Mouse (Mus musculus) neural tube, embryonic 10.5 days (tissue): ENCODE data around the gene Cdk5rap3.
A peak's percentile ranks its signal among the peaks of the same experiment; 100 is the strongest.

Source experiments
- DNase-seq: peaks from one replicate; pipeline ENCODE4 v3.0.0-alpha.2; 2017; ENCODE audit warnings: low spot score; ENCODE audit errors: extremely low spot score

The Cdk5rap3 gene

DNA sequence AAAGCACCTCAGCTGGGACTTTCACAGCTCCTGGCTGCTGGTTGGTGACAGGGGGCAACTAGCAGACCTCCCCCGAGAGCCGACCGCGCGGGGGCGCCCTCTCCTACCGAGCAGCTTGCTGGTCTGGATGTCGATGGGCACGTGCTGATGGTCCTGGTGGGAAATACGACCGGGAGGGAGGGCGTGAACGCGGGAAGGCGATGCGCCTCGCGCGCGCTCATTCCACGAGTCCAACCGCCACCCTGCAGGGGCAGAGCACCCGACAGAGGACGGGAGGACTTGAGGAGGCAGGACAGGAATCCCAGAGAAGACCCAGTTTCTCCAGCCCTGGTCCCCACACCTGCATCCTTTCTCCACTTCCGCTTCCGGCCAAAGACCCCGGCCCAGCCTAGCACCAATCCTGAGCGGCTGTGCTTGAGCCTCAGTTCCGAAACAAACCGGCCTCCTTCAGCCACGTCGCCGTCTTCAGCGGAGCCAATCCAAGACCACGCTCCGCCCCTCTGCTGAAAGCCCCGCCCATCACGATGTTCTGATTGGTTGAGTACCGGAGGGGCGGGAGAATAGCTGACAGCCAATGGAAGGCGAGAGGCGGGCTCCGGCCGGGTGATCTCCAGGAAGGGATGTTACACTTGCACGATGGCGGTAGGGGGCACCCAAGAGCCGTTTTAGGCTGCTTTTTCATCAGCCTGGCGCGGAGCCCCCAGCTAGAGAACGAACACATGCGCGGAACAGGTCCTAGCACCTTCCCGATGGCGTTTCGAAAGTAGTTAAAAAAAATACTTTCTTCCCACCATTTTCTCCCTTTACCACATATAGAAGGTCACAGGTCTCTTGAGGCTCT, at the start of gene Cdk5rap3:
Gene Cdk5rap3 (minus strand): TSS at position 453 of the 841 bp plus-strand sequence.
- DNase-seq = peak; percentile 100

DNA sequence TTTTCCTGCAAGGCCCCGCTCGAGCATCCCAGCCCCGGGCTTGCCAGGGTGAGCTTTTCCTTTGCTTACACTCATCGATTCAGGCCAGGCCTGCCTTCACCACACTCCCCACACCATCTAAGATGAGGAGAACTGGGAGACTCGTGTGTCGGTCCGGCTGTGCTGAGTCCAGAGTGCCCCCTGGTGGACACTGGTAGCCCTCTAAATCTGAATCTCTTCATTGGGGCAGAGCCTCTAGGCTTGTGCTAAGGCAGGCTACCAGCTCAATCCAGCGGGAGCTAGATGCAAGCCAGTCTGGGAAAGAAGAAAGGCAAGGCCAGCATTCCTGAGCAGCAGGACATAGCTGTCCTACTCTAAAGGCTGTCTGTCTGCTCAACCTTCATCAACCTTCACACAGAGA, 47.3 kb upstream of the Cdk5rap3 start:
- DNase-seq = peak; percentile 86

DNA sequence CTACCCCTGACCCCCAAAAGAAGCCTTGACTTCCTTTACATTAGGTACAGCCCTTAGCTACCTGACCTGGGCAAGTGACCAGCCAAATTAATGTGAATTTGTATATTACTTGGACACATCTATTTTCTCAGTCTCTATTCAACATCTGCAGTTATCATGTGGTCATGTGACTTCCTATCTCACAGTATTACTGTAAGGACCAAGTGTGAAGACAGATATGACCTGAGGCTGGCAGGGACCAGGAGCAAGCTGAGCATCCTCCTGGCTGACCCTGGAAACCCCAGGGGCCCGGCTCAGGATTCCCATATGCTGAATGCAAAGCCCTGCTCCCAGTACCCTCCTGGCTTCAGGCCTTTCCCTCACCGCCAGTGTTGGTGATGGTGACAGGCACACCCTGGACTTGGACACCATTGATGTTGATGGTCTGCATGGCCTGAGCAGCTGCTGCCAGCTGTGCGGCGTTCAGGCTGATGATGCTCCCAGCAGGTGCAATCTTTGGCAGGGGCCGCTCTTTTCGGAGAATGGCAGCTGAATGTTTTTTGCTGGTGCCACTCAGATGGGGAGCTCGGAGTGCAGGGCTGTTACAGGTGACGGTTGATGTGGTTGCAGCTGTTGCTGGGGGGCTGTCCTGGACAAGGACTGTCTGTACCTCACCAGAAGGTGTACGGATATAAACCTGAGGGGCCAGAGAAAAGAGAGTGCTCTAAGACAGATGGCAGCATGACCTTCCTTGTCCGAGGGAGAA, 40.9 kb upstream of the Cdk5rap3 start:
- DNase-seq = no peak

DNA sequence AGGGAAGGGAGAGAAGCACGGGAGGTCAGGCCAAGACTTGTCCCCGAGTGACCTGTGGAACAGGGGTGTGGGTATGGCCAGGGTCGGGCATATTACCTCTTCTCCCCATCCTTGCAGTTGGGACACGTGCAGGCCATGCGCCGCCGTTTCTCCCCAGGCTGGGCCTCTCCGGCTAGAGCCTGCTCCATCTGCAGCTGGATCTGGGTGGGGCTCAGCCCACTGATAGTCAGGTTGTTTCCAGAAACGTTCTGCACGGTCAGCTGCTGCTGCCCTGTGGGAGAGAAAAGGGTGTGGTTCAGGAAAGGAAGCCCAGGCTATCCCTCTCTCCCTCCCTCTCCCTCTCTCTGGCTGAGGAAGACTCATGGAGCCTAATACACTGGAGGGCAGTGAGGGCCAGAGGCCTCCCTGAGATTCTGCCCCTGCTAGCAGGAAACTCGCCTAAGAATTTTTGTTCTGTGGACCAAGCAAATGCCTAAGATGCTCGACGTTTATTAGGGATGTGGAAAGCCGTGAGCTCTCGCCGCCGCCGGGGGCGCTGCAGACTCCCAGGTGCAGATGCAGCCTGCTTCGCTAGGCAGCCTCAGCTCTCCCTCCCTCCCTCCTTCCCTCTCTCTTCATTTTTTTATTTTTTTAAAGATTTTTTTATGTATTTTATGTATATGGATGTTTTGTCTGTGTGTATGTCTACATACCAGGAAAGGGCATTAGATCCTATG, 39.9 kb upstream of the Cdk5rap3 start:
- DNase-seq = no peak

DNA sequence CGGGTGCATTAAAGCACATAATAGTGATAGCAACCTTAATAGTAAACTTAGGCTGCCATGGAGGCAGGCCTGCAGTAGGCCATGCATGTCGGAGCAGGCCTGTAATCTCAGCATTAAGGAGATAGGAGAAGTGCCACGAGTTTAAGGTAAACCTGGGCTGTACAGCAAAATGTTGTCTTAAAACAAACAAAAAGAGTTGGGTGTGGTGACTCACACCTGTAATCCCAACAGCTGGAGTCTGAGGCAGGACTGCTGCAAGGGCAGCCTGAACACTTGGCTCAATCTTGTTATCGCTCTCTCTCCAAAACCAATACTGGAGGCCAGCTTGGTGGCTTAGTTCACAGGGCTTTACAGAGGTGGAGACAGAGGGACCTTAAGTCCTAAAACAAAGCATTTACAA, 38.8 kb upstream of the Cdk5rap3 start:
- DNase-seq = no peak

DNA sequence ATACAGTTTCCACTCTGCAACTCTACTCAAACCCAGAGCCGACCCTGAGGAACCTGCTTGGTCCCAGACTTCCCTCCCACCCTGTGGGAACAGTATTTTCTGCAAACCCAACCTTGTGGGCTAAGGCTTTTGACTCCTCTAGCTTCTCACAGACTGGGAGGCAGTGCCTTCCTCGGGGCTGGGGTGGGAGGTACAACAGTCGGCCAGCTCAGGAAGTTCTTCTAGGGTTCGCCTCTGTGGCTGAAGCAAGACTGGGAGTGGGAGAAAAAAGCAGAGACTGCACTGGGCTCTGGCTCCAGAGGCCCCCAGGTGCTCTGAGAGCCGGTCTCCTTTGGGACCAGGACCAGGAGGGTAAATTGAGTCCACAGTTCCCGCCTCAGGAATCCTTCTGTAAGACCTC, 36.6 kb upstream of the Cdk5rap3 start:
- DNase-seq = no peak

DNA sequence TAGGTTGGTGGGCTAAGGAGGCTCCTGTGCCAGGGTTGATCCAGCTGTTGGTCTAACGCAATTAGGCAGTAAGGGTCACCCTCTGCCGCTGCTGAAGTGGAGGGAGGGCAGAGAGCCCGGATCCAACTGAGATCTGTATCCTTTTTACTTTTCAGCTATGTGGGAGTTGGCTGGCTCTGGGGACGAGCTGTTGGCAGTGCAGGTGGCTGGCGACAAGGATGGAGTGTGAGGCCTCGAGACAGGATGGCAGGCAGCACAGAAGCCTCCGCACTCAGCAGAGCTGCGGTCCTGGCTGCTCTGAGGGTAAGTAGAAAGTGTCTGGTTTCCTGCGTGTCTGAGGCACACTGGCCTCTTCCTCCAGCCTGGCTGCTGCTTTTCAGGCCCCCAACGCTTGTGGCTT, 36.1 kb upstream of the Cdk5rap3 start:
- DNase-seq = no peak

DNA sequence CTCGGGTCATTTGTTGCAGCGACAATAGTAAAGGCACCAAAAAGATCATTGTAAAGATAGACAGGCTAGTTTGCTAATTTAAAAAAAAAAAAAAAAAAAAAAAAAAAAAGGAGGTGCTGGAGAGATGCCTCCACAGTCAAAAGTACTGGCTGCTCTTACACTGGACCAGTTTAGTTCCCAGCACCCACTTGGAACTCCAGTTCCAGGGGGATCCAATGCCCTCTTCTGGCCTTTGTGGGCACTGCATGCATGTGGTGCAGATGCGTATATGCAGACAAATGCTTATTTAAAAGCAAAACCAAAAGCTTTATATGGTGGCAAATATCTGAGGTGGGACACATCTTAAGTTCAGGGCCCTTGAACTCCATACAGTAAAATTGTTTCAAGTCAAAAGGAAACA, 34.5 kb upstream of the Cdk5rap3 start:
- no peak for DNase-seq

DNA sequence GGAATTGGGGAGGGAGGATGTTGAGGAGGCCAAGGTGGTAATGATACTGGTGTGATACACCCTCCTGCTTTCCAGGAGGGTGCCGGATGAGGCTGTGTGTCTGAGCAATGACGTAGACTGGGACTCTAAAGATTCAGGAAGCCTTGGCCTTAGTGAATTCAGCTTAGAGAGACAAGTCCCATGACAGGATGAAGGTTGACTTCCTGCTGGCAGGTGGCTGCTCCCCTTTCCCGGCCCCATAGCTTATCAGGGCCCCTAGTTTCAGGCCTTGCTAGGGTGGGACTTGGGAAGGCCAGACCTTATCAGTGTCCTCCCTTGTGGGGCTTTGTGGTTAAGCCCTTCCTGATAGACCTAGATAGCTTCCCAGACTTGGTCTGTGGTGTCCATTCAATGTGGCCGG, 31.6 kb upstream of the Cdk5rap3 start:
- DNase-seq = no peak

DNA sequence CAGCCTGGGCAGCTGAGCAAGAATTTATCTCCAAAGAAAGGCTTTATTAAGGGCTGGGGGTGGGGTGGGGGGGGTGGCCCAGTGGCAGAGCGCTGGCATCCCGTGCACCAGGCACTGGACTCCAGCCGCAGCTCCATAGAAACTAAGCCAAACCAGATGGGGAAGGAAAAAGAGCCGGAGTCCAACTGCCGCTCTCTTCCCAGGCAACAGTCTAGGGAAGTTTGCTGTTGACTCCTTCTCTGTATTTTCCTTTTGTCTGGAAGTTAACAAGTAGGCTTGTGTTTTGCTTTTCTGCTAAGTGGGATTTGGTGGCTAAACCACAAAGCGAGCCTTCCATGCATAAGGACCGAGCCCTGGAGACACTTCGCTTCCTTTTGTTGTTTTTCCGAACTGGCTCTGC, 30.2 kb upstream of the Cdk5rap3 start:
- no peak for DNase-seq

DNA sequence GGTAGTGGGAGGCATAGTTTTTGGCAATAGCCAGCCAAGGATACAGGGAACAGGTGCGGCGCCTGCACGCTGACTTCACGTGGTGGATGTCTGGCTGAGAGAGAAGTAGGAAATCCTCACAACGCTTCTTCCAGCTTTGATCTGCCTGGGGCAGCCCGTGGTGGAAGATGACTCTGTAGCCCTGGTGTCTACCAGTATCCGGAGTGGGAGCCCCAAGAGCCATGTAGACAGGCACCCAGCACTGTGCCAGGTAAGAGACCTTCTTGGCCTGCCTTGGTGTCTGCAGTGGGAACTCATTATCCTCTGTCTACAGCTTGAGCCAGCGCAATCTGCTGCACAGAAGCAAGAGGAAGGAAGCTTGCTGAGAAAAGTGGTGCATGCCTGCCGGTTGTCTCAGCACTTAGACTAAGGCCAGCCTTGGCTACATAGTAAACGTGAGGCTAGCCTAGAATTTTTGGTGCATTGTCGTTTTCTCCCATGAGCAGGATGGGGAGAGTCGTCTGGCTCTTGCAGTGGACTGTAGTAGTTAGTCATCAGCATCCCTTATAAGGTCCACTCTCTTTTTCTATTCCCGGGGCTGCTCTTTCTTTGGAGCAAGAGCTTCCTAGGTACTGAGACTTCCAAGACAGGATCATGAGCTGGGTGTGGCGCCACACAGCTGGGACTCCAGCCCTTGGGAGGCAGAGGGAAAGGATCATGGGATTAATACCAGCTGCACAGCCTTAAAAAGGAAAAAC, 28.7 kb upstream of the Cdk5rap3 start:
- no peak for DNase-seq

DNA sequence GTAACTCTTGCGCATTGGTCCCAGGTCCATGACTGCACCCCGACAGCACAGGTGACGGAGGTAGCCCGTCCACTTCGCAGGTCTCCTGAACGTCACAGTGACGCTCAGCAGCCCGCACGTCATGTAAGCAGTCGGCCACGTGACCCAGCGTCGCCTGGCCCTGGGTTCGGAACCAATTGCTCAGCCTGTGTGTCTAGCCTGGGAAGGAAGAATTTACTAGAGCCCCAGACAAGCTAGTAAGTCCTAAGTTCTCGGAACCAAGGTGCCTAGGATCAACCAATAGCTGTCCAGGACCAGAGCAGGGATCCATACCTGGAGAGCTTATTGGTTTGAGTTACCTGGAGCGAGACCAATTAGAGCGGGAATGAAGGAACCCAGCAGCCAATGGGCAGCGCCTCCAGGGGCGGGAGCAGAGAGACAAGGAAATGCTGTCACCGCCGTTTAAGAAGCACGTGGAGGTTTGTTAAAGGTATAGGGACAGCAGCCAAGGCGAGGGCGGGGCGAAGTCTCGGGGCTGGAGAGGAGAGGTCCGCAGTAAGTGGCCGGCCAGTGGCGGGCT, 27.5 kb upstream of the Cdk5rap3 start, which contains the start of gene Pnpo:
Gene Pnpo (minus strand): TSS at position 241 of the 559 bp plus-strand sequence.
- DNase-seq = peak; percentile 84

DNA sequence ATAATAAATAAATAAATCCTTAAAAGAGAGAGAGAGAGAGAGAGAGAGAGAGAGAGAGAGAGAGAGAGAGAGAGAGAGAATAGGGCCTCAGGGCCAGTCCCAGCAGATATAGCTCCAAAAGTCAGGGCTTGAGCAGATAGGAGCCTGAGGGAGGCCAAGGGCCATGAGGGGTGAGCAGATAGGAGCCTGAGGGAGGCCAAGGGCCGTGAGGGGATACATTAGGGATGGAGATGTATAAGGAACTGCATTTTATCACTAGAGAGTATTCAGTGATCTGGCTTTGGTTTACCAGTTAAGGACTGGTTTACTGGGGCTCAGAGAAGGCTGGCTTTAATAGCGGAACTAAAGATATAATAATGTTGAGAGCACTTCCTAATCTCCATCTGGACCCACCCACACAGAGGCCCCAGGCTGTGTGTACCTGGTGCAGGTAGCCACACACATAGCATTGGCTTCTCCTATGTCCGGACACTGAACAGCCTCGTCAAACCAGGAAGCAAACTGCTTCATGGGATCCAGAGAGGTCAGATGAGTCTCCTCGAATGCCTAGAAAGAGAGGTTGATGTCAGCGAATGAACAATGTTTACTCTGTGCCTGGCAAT, 25.8 kb upstream of the Cdk5rap3 start:
- DNase-seq = no peak

DNA sequence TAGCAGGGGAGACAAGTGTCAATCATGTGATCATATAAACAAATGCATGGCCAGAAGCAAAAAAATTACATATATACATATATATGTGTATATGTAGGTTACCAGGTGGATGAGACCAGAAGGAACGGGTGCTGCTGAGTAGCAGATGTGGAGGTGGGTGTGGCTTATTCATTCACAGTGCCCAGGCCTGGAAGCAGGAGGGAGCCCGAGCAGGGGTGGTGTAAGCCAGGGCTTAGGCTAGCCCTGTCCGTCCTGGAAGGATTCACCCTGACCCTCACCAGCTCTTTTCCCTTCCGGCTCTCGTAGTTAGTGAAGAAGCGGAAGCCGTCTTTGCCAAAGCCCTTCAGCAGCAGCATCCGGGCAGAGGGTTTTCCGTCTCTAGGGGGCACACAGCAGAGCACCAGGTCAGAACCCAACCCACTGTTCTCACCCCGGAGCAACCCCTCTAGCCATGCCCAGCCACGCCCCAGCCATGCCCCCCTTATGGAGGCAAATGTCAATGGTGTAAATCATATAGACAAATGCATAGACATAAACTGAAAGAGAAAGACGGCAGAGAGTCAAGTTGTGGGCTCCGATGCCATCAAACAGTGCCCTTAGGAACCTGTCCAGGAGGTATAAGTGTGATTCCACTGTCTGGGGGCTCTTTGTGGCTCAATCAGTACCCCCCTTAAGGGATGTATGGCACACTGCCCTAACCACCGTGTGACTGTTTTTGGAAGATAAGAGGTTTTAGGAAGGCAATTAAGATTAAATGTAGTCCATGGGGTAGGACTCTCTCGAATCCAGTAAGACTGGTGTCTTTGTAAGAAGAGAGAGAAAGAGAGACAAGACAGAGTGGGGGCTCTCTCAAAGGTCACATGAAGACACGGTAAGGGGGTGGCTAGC, 24.5 kb upstream of the Cdk5rap3 start:
- DNase-seq = no peak

DNA sequence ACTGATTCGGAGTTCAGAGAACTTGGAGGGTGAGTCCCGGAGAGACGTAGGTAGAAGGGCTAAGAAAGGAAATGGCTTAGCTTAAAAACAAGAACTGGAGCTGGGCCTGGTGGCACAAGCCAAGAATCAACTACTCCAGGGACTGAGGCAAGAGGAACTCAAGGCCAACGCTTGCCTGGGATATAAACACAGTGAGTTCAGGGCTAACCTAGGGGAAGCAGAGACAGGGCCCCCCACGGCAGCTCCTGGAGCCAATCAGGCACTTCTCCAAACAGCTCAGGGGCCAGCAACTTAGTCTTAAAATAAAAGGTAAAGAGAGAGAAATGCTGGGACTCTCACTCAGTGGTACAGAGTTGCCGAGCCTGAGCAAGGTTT, 22.1 kb upstream of the Cdk5rap3 start:
- no peak for DNase-seq

DNA sequence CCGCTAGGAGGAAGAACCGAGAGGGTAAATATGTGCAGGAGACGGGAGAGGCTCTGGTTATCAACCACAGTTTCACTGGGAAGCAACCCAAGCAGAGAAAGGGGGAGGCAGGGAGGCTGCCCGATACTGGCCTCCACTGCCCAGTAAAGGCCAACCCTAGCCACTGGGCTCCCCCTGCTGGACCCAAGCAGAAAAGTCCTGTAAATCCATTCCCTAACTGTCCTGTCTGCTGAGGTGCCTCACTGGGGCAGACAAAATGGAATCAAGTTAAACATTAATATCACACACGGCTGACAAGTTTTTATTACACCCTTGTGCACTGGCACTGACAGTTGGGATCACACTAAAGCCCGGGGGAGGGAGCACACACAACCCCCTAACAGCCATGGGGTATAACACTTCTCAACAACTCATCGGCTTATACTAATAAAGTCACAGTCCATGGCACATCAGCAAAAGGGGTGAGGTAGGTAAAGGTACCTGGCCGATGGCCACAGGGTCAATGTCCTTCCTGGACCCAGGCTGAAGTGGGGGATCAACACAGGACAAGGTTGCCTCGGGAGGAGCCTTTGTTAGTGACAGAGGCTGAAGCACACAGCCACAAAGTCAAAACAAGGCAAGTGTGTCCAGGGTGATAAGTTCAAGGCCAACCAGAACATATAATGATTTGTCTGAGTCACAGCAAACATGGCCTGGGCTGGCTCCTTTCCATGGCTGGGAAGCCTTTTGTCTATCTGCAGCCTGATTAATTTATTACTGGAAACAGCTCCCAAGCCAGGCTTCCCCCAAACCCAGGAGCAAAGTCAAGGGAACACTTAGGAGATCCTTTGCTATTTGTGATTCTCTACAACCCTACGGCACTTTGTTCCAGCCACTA, 21.5 kb upstream of the Cdk5rap3 start:
- peak; percentile 49 for DNase-seq

DNA sequence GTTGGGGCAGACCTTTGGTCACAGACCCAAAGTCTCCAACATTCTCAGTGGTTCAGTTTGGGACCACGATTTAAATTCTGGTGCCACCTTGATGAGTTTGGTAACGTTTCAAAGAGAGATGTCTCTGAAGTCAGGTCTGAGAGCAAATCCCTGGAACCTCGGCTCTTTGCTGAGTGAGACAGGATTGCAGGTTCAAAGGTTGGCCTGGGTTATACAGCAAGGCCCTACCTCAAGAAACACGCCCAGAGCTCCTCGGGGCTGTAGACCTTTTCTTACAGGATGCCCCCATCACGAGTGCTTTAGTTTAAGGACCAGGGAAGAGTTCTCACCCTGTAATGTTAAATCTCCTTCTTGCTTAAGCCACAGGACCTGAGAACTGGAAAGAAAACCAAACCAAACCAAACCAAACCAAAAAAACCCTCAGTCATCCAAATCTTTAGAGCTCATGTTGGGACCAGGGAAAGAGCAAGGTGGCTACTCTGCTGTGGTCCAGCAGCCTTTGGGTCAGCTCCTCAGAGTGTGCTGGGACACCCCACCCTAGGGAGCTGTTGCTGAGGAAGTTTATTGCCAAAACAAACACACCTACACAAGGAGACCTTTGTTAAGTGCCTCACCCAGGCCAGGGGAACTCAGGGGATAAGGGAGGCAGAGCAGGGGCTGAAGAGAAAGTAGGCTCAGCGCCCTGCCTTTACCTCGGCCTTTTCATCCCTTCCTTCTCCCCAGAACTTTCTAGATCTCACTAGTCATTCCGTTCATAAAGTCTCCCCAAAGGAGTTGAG, 19.8 kb upstream of the Cdk5rap3 start:
- no peak for DNase-seq

DNA sequence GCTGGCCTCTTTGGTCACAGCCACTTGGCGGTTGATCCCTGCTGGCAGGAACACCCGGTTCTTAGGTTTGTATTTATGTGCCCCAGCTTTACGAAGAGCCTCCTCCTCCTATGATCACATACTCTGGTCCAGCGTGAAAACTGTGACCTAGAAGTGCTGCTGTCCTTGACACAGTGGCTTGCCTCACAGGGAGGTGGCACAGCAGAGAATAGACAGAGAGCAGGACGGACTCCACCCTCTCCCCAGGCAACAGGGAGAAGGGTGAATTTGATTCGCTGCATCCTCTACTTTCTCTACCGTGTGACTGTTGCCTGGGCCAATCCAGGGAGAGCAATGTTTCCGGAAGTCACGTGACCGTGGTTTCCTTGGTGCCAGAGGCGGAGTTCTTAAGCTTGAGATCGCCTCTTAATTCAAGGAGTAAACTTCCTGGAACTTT, 18.6 kb upstream of the Cdk5rap3 start:
- DNase-seq = peak; percentile 55
